Mouse (Mus musculus): ENCODE measurements around the gene Phf1.
"Not testable (repeated sequence)": the region's sequence is repeated elsewhere in the genome, so short reads cannot be mapped to it uniquely, and the experiment has no call there.

Phf1 gene

DNA sequence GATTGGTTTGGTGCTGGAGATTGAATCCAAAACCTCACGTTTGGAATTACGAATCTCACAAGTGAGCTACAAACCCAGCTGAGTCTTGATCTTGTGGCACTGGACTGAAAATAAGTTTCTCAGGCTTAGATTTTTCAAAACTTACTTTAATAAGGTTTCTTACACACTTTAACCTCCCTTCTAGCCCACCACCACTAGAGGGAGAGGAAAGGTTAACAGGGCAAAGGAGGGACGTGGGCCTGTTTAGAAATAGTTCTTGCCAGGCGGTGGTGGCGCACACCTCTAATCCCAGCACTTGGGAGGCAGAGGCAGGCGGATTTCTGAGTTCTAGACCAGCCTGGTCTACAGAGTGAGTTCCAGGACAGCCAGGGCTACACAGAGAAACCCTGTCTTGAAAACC is 44.5 kb downstream of the Phf1 start:
- DNase-seq (ENCODE audit: low read depth, low spot score) = not testable (repeated sequence)

DNA sequence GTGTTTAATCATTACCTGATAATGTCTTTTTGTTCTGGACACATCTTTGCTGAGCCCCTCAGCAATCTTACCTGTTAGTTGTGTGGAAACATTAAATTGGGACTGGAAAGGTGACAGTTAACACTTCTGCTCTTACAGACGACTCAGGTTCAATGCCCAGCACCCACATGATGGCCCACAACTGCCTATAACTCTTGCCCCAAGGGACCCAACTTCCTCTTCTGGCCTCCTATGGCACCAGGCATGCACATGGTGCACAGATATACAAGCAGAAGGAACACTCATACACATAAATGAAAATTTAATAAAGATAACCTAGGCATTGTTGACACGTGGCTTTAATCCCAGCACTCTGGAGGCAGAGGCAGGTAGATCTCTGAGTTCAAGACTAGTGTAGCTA is 46.6 kb downstream of the Phf1 start:
- no peak for DNase-seq (ENCODE audit: low read depth, low spot score)

DNA sequence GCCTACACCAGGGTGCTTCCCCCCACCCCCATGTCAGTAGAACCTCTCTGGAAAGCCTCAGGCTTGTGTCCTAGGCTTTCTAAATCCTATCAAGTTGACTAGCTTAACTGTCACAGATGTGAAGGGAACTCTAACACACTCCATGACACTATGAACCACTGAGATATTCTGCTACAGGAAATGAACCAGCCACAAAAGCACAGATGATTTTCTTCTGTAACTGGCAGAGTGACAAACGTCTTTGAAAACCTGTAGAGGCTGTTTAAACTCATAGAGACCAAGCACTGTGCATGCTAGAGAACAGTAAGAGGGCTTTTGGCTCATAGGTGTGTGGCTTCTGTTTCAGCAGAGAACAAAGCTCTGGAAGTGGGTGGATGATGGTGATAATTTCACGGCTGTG is 48.2 kb downstream of the Phf1 start:
- DNase-seq (ENCODE audit: low read depth, low spot score) = no peak

DNA sequence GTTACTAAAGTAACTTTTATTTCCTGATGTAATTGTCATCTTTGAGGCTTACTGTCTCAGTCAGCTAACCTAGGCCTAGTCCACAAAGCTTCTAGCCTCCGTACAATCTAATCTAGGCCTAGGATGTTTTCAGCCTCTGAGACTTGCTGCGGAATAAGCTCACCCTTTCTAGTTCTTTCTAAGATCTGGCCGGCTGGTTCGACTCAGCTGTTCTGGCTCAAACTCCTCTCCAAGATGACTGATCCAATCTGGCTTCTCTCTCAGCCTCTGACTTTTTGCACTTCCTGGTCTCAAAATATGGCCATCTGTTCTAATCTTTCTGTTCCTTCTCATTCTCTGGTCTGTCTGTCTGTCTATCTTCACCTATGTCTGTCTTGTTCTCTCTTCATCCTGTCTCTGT is 50.5 kb downstream of the Phf1 start:
- no peak for DNase-seq (ENCODE audit: low read depth, low spot score)

DNA sequence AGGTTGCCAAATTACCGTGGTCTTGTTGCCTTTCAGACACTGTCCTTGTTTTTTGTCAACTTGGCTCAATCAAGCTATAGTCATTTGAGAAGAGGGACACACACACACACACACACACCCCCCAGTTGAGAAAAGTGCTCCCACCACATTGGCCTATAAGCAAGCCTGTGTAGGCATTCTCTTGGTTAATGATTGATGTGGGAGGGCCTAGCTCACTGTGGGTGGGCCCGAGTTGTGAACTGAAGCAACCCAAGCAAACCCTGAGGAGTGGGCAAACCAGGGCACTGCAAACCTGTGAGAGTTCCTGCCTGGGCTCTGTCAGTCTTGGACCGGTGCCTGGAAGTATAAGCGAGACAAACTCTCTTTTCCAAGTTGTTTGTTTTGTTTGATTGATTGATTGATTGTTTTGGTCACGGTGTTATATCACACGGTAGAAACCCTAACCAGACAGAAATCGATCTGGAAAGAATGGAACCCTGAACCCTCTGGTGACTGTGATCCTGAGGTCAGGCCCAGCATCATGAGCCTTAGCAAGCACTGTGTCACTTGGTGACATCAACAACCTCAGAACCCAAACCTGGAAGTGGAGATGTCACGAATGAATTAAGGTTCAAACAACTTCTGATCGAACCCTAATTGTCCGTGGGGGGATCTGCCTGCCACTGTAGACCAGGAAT is 52.8 kb downstream of the Phf1 start:
- DNase-seq (ENCODE audit: low read depth, low spot score) = no peak

Measured in embryo, embryonic 11.5 days (tissue).